16 mouse cellular contexts compared by ENCODE assay signal in genomic region chr9:43520931-43521330, GRCm38 (mm10).
"Had no signal": no experiment of that assay in that cellular context is flagged by ENCODE, and none has a peak within 500 bp of the region (broad histone marks: within the 10 kb centered on the region; RNA-seq: fewer than 3 reads in every experiment).

No protein-coding gene starts in this region.

- H3K4me3 ChIP-seq: midbrain, embryonic 10.5 days; midbrain, embryonic 12.5 days; myocyte; neural tube, embryonic 13.5 days; neural tube, embryonic 15.5 days; stomach, embryonic 15.5 days had no signal

- H3K27ac ChIP-seq: midbrain, embryonic 10.5 days; midbrain, embryonic 12.5 days; neural tube, embryonic 13.5 days; neural tube, embryonic 15.5 days; stomach, embryonic 15.5 days; stomach, postnatal 0 days had no signal

- H3K4me1 ChIP-seq: stomach, embryonic 15.5 days had no signal

- DNase-seq: lung, adult 18-20 months; lung, embryonic 14.5 days; lung, postnatal 10 days; lung, postnatal 4 days; midbrain, embryonic 14.5 days; right cerebral cortex, postnatal 14 days; thymus, adult 18-20 months; thymus, postnatal 14 days; thymus, postnatal 36 days had no signal

- H3K27me3 ChIP-seq: midbrain, embryonic 12.5 days; neural tube, embryonic 15.5 days; stomach, embryonic 15.5 days had no signal
